Mouse (Mus musculus) CH12.LX (cell line): ENCODE measurements around the gene Il12rb1.

ENCODE experiments used
- CHD2 ChIP-seq: IDR thresholded peaks from 2 replicates; pipeline ENCODE4 v1.6.1; 2011; ENCODE audit warnings: low read length, improper control_type of control experiment
- CTCF ChIP-seq, 2 experiments: IDR thresholded peaks in 1 of 2; conservative IDR thresholded peaks in 1 of 2; 2 replicates each; pipeline ENCODE4 v1.5.1; 2011 to 2012; ENCODE audit warnings: low read depth in 2 of 2, low read length in 2 of 2, improper control_type of control experiment in 1 of 2, inconsistent platforms in 1 of 2, mild to moderate bottlenecking in 1 of 2, moderate library complexity in 1 of 2
- ETS1 ChIP-seq: conservative IDR thresholded peaks from 2 replicates; pipeline ENCODE4 v1.6.1; 2012; ENCODE audit warnings: low read depth, mild to moderate bottlenecking, inconsistent platforms, low read length, improper control_type of control experiment, moderate library complexity
- HCFC1 ChIP-seq: IDR thresholded peaks from 2 replicates; pipeline ENCODE4 v1.6.1; 2012; ENCODE audit warnings: low read depth, mild to moderate bottlenecking, inconsistent platforms, low read length, improper control_type of control experiment
- KAT2A ChIP-seq: IDR thresholded peaks from 2 replicates; pipeline ENCODE4 v1.6.1; 2012; ENCODE audit warnings: low read length, improper control_type of control experiment, inconsistent platforms; ENCODE audit not compliant: insufficient replicate concordance
- MXI1 ChIP-seq: IDR thresholded peaks from 2 replicates; pipeline ENCODE4 v1.6.1; 2011; ENCODE audit warnings: mild to moderate bottlenecking, low read depth, low read length, improper control_type of control experiment
- NELFE ChIP-seq: IDR thresholded peaks from 2 replicates; pipeline ENCODE4 v1.6.1; 2011; ENCODE audit warnings: low read depth, low read length, improper control_type of control experiment
- POLR2AphosphoS2 ChIP-seq: IDR thresholded peaks from 2 replicates; pipeline ENCODE4 v1.6.1; 2011; ENCODE audit warnings: low read depth, low read length, improper control_type of control experiment

DNA sequence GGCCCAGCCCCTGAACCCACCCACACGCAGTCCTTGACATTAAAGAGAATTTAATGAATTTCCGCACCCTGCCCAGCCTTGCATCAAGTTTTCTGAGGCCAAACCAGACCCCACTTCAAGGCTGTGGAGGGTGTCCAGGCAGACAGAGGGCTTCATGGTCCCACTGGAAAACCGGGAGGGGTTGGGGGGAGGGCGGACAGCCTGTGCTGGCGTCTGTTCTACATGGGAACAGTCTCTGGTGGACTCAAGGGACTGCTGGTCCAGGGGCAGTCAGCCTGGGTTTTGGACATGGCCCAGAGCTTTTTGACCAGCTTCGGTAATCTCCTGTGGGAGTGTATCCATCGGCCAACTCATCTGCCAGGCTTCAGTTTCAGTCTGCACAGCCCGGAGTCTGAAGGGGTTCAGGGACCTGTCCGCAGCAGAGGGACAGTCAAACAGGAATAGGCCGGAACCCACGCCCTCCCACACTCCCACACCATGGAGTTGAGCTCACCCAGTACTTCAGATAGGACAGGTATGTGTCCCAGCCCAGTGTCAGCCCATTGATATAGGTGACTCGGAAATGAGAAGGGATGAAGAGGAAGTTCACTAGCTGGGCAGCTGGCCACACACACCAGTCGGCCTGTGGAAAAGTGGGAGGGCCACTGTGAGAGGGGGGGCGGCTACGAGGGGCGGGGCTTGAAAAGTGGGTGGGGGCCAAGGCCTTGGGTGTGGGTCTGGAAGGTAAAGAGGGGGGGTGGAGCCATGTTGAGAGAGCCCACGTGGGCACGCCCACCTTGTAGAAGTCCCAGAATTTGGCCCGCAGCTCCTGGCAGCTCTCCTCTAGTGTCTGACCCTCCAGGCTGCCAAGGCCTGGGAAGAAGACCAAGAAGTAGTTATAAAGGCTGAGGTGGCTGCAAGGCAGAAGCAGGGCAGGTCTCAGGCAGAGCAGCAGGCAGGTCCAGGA is 49.4 kb upstream of the Il12rb1 start:
- TF ChIP-seq CHD2 = no peak
- TF ChIP-seq CTCF (conservative IDR thresholded peaks at IDR 0.05 in 1 of 2, IDR thresholded peaks at IDR 0.05 in 1 of 2; ENCODE audit: low read depth in 2 of 2, low read length in 2 of 2) = no peak
- no peak for TF ChIP-seq ETS1
- TF ChIP-seq MXI1 = no peak
- TF ChIP-seq HCFC1 = no peak
- TF ChIP-seq POLR2AphosphoS2 = no peak
- no peak for TF ChIP-seq NELFE
- TF ChIP-seq KAT2A = no peak
